Mouse (Mus musculus) left cerebral cortex, postnatal 36 days (tissue): Measurements from ENCODE around the gene Gm17455. TPM values are rescaled to one million over a fixed set of nuclear protein-coding genes. Genes with fewer than 3 reads are reported as not detected.

ENCODE experiments used
- DNase-seq, 2 experiments: peaks; one replicate each; pipeline ENCODE4 v3.0.0; 2021 to 2022; ENCODE audit warnings: low spot score in 2 of 2, mixed read lengths in 1 of 2
- intact Hi-C: fragments of 180-260 bp; cut with DNase I; formaldehyde crosslinking; loops from one replicate; pipeline ENCODE4 v1.15.1; 2025
- total RNA-seq, 2 experiments: library from RNA; stranded (reverse); gene quantifications; 2 replicates each; pipeline ENCODE4 v1.2.3; 2021

Gene Gm17455
- total RNA-seq, 2 experiments from 2014 or later = not detected

DNA sequence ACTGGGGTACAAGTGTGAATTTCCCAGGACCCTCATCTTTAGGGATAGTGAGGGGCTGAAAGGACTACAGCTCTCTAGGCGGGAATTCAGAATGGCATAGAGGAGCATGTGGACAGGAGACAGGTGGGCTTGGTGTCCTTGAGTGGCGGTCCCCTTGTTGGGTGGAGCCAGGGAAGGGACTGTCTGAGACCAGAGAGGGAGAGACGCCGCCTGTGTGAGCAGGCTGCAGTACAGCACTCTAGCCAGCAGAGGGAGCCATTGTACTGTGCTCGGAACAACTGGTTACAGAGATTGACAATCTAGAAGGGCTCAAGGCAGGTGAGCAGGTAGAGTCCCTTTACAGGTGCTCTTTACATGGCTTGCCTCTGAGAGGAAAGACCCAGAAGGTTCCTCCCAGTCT, 8.3 kb downstream of the Gm17455 start:
- DNase-seq = peak; percentile 33 to 64
- intact Hi-C loops = loop anchor here (2.0 to 10.0 kb wide), 3 partner anchors 61 to 349 kb away; partner anchors contain the start of gene Vsir

DNA sequence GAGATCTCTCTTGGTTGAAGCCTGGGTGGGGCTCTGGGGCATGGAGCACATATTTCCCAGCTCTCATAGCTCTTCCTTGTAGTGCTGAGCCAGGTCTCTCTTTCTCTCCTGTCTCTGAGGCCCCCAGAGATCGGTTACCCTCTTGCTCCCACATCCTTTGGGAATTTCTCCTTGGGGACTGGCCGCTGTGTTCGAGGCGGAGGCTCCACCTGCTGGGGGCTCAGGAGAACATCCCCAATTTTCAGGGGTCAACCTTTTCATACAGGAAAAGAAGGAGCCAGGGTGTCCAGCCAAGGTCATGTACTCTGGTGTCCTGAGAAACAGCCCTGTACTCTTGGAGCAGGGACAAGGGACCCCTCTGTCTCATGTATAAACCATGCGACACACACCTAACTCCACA, 12.3 kb downstream of the Gm17455 start:
- no peak for DNase-seq
- intact Hi-C loops = loop anchor here (2.0 kb wide), 1 partner anchor 107 kb away; no protein-coding TSS in a partner anchor

DNA sequence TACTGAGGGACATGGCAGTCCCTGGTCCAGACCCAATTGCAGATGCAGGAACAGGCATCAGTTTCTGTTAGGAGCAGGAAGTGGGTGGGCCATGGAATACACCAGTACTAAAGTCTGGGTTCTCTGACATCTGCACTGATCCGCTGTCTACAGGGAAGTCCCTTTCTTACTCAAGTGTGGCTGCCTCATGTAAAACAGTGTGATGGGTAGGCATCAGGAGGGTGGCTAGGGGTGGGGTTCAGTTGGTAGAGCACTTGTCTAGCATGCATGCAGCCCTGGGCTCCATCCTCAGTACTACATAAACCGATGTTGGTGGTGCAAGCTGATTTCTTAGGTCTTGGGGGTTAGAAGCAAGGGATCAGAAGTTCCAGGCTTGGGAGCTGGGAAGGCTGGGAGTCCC, 14.2 kb downstream of the Gm17455 start:
- intact Hi-C loops = loop anchor here (2.0 kb wide), 1 partner anchor 109 kb away; no protein-coding TSS in a partner anchor
- no peak for DNase-seq

DNA sequence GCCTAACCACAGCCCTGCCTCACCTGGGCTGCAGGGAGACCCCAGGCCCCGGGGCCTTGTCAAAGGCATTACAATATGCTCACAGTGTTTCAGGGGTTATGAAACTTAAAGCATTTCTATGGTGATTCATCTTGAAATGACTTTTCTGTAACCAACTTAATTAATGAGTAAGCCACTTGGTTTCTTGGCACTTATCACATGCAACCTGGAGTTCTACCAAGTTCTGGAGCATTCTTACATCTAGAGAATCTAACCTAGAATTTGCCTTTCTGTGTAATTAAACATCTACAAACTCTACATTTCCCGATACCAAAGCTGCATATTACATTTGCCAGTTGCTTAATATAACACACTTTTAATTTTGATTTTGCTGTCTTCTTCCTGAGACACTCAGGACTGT, 17.5 kb downstream of the Gm17455 start:
- intact Hi-C loops = loop anchor here (2.0 kb wide), 1 partner anchor 280 kb away; the partner anchor contains the start of gene Cdh23
- no peak for DNase-seq

DNA sequence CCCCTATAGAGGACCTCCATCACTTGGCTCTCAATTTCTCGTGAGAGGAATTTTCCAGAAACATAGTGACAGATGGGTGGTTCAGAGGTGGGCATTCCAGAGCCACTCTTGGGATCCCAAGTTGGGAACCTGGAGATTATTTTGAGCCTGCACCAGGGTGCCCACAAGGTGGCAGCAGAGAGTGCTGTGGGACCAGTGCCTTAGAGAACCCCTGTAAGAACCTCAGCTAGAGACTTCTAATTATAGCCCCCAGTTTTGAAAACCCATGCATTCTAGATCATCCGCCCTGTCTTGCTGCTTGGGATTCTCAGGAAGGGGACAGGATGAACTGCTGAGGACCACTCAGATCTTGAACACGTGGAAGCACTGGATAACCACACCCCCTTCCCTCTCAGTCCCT, 18.6 kb downstream of the Gm17455 start:
- intact Hi-C loops = no loop called here

DNA sequence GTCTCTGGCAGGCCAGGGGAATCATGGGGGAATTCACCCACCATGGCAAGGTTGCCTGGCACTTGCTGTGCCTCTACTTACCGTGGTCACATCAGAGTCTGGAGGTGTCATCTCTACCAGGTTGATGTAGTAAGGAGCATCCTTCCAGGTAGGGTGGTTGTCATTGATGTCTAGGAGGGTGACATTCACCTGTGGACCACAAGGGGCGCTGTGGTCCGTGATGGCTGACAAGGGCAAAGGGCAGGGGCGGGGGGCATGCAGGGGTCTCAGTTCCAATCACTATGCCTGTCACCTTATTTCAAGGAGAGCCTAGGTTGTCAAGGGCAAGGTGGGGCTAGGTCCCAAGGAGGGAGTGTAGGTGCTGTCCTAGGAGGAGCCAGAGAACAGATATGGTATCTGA, 20.1 kb downstream of the Gm17455 start:
- intact Hi-C loops = no loop called here
- DNase-seq = no peak

More for the DNA sequence above, 18.6 kb downstream of the Gm17455 start:
- DNase-seq = peak; percentile 54 to 60

DNA sequence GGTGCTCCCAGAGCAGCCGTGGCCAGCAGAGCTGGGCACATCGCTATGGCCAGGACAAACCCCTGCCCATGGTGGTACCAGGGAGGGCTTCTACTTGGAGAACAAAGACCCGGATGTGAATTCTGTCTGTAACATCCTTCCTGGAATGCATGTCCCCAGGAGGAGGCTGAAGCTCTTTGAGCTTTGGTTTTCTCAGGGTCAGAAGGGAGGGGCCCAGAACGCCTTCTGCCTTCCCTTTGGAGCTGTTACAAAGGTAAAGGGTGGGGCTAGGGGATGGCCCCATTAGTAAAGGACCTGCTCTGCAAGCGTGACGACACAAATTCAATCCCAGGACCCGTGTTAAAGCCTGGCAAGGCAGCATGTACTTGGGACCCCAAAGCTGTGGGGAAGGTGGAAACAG, 23.2 kb downstream of the Gm17455 start:
- intact Hi-C loops = no loop called here
- no peak for DNase-seq

DNA sequence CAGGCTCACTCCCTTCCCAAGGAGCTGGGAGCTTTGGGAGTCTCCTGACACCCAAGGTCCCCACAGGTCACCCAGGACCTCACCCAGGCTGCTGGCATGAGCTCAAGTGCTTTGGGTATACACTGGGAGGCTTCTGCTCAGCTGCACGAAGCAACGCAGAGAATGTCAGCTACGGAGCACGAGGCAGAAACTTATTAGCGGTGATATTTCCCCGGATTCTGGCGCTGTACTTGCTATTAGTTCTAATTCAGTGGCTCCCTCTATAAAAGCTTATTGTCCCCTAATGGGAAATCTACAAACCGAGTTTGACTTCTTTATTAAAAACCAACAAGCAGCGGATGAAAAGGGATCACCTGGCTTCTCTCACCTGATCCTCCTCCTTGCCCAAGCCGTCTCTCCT, 30.5 kb downstream of the Gm17455 start:
- intact Hi-C loops = no loop called here
- no peak for DNase-seq

DNA sequence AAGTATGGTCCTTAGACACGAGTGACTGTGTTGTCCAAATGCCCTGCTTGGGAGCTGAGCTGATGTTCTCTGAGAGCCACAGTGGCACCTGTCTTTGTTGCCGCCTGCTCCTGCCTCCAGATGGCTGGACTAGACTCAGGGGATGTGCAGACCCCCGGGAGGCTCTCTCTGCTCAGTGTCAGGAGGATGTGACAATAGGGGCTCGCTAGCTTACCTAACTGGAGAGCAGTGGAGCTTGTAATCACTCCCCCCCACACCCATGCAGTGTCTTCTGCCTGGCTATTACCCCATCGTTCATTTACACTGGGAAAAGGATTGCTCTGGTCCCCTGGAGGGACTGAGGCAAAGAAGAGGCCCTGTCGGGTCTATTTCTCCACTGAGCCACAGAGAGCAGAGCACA, 31.1 kb downstream of the Gm17455 start:
- DNase-seq = no peak
- intact Hi-C loops = no loop called here

DNA sequence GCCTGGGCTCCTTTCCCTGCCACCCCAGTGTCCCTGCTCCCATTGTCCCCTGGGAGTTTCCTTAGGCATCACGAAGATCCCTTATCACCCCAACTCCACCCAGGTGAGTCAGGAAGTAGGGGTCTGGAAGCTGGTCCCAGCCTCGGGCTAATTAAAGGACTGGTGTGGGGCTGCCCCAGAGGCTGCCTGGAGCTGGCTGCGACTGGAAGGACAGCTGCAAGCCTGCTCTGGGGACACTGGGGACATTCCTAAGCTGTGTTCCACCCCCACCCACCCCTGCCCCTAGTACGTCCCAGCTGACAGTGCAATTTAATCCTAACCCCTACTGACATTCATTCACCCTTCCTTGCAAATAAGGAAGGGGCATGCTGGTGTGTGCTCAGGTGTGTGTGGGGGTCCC, 33.2 kb downstream of the Gm17455 start:
- no peak for DNase-seq
- intact Hi-C loops = no loop called here

DNA sequence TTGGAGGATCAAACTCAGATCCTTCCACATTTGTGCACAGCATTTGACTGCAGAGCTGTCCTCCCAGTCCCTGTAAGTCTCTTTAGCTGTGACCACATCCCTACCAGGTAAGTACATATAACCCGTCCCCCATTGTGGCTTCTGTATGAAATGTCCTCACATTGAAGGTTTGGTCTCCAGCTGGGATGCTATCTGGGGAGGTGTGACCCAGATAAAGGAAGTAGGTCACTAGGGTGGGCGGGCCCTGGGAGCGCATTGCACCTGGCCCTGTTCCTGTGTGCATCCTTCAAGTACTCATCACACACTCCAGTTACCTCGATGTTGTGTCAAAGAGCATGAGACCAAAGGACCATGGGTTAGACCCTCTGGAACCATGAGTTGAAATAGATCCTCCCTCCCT, 42.8 kb downstream of the Gm17455 start:
- intact Hi-C loops = no loop called here
- DNase-seq = no peak

DNA sequence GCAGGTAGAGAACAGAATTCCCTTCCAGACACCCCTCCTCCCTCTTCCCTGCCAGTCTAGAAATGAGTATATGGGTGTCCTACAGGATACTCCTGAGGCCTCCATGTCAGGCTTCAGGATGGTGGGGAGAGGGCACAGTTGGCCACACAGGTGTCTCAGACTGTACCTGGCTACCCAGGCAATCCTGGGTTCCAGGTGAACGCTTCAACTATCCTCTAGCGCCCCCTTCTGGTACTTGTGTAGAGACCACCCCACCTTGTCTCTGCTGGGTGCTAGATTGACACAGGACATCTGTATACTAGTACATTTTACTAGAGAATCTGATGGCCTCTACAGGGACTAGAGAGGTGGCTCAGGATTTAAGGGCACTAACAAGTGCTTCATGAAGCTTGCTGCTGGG, 43.6 kb downstream of the Gm17455 start:
- no peak for DNase-seq
- intact Hi-C loops = no loop called here

DNA sequence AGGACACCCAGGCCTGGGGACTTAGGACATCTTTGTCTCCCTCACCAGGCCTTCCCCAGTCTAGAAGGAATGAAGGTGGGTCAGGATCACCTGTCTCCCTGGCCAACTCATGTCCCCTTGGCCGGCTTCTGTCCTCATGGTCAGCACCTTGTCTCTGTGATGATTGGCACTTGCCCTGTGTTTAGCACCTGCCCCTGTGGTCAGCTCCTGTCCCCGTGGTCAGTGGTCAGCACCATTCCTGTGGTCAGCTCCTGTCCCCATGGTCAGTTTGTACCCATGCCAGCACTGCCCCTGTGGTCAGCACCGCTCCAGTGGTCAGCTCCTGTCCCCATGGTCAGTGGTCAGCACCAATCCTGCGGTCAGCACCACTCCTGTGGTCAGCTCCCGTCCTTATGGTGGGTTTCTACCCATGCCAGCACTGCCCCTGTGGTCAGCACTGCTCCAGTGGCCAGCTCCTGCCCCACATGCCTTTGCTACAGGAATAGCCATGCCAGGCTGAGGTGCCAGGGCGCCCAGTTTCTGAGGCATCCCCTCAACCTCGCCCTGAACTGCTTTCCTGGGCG, 45.6 kb downstream of the Gm17455 start:
- DNase-seq = no peak
- intact Hi-C loops = no loop called here

DNA sequence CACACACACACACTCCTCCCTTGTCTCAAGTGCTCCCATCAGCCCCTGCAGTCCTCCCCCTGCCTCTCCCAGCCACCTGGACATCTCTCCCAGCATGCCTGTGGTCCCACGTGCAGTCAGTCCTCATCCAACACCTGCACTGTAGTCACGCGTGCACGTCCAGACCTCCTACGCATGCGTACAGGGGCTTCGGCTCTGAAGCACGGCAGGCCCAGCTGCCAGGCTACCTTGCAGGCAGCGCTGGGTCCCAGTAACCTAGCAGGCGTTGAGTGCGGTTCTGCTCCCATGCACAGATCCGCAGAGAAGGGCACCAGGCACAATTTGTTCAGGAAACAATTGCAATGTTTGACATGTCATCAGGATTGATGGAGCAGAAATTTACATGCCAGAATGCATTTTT, 47.7 kb downstream of the Gm17455 start:
- DNase-seq = no peak
- intact Hi-C loops = no loop called here

Other genes with a start within 250 kb of the Gm17455 start
- 1 to 10 TPM; 1.6 to 2.2 TPM for gene Chst3, start 180.5 kb upstream of the Gm17455 start, total RNA-seq
- 1,000 to 10,000 TPM; 1,489 to 1,662 TPM for gene Psap, start 122.1 kb upstream of the Gm17455 start, total RNA-seq
- 10 to 100 TPM; 25.2 to 27.8 TPM for gene Vsir, start 52.9 kb upstream of the Gm17455 start, total RNA-seq